Mouse (Mus musculus) granulocyte monocyte progenitor cell, adult 5-6 weeks (primary cell): ENCODE data around the gene Frmd5. TPM values are rescaled to one million over a fixed set of nuclear protein-coding genes. Genes with fewer than 3 reads are reported as not detected.
A peak's percentile ranks its signal among the peaks of the same experiment; 100 is the strongest.
"Not testable (repeated sequence)": the region's sequence is repeated elsewhere in the genome, so short reads cannot be mapped to it uniquely, and the experiment has no call there.

ENCODE experiments used
- ATAC-seq: replicated peaks from 2 replicates; pipeline ENCODE4 v1.8.0; 2016; ENCODE audit warnings: mild to moderate bottlenecking, moderate TSS enrichment, inconsistent platforms; ENCODE audit not compliant: poor library complexity, severe bottlenecking
- total RNA-seq, 2 experiments: library from RNA; stranded (forward) in 1 of 2; stranded (reverse) in 1 of 2; fragments of 200-712, 200-1000 nt in 1 of 2; fragments of >200 nt in 1 of 2; fragmentation: Nextera tagmentation in 1 of 2; gene quantifications; 2 replicates each; pipeline ENCODE4 v1.2.3; 2014 to 2017

The Frmd5 gene
- total RNA-seq, 2 experiments from 2014 or later = not detected

DNA sequence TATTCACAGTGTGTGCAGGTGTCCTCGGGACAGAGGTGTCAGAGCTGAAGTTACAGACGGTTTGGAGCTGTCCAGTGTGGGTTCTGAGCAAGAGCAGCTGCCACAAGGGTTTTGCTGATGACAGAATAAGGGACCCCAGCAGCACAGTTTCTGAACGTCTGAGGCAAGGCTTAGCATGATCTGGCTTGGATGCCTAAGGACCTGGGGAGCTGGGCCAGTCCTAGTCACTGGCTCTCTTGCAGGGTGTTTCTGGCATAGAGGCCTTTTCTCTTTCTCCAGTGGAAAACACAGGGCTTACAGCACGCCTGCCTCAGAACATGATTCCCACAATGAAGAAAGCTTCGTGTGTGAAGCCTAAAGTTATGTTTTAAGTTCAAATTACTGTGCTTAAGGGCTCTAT is 222.2 kb downstream of the Frmd5 start:
- no peak for ATAC-seq

DNA sequence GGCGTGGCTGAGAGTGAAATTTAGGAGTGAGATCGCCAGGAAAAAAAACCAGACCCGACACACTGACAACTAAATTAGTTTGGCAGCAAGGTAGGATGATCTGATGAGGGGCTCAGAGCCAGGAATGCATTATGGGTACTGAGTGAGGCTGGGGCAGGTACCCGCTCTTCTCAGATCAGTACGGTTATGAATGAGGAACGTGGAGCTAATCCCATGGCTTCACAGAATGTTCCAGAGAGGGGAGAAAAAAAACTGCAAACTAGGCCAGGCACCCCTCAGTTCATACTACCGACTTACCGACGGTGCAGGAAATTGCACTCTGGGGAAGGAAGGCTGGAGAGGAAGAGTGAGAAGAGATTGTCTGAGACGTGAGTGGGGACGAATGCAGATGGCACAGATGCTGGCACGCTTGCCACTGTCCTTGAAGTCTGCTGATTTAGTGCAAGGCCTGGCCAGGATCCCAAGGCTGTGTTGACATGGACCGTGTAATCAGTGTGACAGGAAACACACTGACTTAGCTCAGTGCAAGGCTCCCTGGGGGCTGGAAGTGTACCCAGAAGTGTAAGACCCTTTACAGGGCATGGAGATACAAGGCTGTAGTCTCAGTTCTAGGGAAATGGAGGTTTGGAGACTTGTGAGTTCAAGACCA is 223.3 kb downstream of the Frmd5 start:
- ATAC-seq = no peak

DNA sequence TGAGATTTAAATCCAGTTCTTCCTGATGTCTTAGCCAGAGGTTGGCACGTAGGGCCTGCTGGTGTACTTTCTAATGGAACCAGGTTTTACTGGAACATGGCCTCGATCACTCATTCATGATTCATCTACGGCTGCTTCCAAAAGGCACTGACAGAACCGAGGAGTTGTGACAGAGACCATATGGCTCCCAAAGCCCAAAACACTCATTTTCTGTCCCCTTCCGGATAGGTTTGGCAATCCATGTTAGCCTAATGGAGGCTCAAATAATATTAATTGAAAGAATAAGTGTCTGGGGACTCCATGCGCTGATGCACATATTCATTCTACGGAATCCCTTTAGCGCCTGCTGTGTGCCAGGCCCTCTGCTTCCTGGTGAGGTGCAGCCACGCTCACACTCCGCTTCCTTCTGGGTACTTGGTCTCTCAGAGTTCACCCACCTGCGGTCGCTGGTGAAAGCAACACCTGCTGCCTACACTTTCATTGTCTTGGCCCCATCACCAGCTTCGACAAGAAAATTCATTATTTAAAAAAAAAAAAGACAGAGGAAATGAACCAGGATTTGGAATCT is 224.0 kb downstream of the Frmd5 start:
- ATAC-seq = no peak

DNA sequence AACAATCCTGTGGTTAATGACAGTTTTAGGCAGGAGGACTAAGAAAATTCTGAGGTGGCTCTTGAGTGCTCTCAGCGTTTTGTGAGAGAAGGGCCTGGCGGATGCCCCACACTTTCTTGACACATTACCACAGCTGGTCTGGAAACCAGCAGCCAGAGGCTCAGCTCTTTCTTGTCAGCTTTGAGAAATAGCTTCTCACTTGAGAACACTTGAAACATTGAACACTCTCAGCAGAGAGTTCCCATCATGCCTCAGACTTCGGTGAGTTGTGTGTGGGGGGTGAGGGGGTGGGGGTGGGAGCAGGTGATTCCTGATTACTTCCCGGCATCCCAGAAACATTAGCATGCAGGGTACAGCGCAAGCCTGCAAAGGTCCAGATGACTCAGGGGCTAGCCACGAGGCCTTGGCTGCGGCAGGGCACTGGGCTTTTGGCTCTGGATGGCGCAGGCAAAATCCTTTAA is 231.1 kb downstream of the Frmd5 start:
- no peak for ATAC-seq

DNA sequence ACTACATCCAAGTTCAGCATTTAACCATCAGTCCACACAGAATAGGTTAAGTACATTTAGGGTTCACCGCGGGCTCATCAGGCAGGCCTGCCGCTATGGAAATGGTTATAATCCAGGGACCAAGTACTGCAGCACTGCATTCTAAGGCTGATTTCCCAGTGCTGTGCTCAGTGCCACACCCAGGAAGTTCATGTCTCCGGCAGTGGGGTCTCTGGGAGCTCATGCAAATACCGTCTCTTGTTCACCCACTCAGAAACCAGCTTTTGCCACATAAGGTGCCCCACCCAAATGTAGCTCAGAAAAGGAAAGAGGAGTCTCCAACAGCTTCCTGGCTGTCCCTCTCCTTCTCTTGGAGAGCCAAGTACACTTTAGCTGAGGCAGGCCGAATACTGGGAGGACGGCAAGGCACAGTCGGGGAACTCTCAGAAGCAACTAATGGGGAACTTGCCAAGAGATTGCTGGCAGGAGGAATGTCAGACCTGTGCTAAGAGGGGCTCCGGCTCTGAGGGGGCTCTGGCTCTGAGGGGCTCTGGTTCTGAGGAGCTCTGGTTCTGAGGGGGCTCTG is 232.7 kb downstream of the Frmd5 start:
- ATAC-seq = no peak

DNA sequence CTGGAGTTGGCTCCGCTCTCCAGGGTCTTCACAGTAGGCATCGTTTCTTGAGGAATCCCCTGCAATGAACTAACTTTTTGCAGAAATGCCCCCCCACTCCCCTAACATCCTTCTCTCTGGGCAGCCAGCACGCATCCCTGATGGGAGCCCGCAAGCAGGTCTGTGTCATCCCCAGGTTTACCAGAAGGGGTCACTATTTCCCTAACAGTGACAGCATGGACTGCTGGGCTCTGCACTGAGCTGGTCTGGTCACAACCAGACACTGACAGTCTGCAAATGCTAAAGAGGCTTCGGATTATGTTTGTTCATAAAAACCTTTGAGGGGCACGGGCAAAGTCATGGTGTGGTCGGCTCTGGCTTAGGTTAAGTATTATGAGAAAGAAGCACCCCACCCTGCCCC is 235.1 kb downstream of the Frmd5 start:
- peak; percentile 90 for ATAC-seq

DNA sequence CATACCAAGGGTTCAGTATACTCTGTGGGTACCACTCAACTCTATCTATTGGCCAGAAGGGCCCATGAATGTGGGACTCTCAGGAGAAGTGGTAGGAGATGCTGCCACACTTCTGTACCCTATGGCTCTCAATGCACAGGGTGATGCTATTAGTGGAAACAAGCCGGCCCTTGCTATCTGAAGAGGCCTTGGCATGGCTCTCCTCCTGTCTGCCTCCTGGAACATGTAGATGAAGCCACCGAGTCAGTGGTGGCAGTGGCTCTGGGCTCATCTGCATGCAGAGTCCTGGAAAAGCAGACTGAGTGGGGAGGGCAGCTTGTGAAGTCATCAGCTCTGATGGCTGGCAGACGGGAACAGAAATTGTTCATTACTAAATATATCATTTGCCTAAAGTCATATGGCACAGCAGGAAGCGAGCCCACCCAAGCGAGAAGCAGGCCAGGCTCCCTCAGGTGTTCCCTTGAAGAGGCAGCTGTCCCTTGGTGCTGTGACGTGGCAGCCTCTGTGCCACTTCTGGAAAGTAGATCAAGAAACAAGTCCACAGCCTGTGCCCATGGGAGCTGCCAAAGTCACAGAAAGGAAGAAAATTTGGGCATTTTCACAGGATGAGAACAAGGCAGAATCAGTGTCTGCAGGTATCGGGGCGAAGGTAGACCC is 235.8 kb downstream of the Frmd5 start:
- no peak for ATAC-seq

DNA sequence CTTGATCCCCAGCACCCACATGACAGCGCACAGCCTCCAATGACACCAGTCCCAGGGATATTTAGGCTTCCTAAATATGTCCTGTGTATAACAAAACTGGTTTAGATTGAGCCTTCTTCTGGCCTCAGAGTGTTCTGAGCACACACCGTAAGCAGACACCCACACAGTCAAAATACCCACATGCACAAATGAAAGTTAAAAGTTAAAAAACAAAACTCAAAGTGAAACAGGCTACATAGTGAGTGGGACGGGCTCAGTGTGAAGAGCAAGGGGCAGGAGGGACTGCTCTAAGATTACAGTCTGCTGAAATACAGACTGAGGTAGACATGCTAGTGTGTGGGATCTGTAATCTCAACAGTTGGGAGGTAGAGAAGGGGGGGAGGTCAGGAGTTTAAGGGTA is 236.8 kb downstream of the Frmd5 start:
- no peak for ATAC-seq

DNA sequence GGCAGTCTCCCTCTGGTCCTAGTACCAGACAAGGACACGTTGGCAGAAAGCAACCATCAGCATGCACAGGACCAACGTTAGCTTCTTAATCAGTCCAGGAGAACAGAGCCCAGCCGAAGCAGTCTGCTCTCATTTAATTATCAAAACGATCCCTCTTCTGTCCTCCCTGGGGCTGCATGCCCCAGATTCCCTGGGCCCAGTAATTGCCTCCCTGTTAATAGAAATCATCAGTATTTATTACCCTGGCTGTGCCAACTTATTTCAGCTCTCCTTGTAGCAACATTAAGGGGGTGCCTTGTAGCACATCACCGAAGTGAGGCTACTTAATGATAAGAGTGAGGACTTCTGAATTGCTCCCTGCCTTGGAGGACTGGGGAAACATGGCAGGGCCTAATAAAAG is 241.0 kb downstream of the Frmd5 start:
- no peak for ATAC-seq

DNA sequence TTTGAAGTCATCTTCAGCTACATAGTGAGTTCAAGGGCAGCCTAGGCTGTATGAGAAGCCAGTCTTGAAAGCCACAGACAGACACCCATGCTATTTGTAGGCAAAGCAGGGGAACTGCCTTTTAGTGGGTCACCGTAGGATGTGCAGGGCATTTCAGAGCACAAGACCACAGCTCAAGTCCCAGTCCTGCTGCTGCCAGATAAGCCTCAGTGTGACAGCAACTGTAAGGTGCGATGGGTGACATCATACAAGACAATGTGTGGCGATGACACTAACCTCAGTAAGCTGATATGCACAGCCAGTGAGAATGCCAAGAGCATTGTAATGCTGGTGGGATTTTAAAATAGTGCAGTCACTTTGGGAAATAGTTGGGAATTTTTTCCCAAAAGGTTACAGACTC is 243.8 kb downstream of the Frmd5 start:
- no peak for ATAC-seq

DNA sequence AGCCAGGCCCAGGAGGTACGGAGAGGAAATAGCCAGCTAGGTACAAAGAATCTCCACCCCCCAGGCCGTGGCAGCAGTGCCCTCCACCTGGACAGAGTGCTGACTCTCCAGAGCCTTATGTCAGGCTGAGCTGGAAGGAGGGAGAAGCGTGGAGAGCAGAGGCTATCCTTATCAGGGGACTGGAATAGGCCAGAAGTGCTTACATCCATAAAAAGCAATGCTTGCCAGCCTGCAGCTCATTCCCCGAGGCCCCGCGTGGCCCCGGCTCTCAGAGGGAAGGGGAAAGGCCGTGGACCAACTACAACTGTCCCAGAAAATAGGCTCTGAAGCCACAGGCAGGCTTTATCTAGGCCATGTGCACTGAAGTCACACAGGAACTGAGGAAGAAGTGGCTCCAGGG is 255.6 kb downstream of the Frmd5 start:
- no peak for ATAC-seq

DNA sequence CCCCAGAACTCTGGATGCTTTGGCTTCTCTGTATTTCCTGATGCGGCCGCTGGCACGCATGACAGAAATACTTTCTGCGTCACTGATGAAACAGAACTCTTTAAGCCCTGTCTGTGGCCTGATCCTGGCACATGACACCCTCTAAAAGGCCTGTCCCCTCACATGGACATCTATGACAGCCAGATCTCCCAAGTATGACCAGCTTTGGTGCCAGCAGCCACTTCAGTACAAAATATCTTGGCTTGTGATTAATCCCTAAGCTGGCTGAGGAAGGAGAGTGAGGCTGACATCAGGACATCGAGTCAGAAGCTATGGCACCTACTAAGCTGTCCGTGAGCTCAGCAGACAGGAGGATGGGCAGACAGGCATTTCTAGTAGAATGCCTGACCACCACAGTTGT is 257.3 kb downstream of the Frmd5 start:
- ATAC-seq = no peak

DNA sequence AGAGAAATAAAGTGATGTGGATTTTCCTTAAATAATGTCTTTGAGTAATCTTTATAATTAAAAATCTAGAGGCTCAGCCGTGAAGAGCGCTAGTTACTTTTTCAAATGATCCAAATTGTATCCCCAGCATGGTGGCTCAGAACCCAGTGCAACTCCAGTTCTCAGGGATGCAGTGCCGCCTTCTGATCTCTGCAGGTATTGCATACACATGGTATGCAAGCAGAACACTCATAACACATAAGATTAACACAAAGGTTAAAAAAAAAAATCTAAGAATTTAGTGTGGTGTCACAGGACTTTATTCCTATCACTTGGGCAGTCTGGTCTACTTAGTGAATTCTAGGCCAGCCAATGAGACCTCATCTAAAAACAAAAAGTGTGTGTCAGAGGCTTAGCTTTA is 262.1 kb downstream of the Frmd5 start:
- ATAC-seq = no peak

DNA sequence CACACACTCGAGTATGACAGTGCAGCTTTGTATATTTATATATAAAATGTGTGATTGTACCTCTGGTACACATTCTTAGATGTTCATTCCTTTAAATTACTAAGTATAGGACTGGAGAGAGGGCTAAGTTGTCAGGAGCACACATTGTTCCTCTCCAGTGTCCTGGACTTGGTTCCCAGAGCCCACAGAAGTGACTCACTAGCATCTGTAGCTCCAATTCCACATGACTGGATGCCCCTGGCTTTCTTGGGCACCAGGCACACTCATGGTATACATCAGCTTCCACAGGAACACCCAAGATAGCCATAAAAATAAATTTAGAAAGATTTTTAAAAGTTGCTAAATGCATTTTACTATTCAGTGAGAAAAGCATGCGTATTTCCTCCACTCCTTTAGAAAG is 281.8 kb downstream of the Frmd5 start:
- ATAC-seq = no peak

DNA sequence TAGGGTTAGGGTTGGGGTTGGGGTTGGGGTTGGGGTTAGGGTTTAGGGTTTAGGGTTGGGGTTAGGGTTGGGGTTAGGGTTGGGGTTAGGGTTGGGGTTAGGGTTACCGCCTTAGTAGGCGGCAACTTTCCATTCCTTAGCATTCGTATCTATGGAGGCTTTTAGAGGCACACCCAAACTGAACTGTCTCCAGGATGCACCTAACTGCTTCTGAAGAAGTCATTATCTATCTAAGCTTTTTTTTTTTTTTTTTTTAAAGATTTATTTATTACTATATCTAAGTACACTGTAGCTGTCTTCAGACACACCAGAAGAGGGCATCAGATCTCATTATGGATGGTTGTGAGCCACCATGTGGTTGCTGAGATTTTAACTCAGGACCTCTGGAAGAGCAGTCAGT is 284.1 kb downstream of the Frmd5 start:
- not testable (repeated sequence) for ATAC-seq

DNA sequence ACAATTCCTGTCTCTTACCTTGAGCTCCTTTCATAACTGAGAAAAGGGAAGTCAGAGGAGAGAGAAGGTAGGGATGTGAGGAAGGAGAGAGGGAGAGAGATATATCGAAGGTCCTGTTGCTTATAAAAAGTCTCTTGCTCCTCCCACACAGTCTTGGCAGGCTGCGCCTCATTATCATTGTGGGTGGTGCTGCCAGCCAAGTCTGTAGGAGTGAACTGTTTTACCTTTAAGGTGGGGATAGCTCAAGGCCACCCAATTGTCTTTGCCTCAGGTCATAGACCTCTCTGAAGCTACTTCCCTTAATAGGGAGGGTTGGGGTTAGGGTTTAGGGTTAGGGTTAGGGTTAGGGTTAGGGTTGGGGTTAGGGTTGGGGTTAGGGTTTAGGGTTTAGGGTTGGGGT is 284.9 kb downstream of the Frmd5 start:
- ATAC-seq = no peak

DNA sequence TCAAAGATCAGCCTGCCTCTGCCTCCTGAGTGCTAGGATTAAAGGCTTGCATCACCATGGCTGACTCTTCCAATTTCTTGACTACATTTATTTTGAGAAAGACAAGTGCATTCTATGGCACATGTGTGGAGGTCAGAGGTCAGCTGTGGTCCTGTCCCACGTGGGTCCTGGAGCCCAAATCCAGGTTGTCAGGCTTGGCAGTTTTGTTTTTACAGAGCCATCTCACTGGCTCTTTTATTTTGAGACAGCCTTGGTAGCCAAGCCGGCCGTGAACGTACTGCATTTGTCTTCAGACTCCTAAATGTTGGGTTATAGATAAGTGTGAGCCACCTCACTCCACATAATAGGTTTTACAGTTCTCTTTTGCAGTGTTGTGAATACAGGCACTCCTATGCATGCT is 288.2 kb downstream of the Frmd5 start:
- not testable (repeated sequence) for ATAC-seq

DNA sequence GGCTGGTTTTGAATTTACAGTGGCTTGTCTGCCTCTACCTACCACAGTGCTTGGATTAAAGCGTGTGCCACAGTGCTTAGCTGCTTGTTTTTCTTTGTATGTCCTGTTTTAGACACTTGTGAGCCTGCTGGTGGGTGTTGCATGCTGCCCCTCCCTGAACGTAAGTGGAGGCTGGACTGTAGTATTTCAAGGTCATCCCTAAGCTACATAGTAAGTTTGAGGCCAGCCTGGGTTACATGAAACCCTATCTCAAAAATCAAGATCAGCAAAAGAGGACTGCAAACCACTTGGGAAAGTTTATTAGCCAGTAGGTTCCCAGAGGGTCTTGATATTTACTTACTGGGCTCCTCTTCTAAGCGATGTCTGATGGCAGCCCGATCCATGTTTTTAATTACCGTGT is 288.8 kb downstream of the Frmd5 start:
- ATAC-seq = no peak

DNA sequence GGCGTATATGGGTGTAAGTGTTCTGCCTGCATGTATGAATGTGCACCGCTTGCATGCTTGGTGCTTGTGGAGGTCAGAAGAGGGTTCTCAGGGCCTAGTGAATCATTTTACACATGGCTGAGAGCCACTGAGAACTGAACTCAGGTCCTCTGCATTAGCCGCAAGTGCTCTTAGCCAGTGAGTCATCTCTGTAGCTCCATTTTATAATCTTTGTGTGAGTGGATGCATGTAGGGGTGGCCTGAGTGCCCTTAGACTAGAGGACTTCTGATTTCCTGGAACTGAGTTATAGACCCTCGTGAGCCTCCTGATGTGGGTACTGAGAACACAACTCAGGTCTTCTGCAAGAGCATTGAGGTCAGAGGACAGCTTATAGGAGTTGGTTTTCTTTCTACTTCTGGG is 292.7 kb downstream of the Frmd5 start:
- no peak for ATAC-seq

DNA sequence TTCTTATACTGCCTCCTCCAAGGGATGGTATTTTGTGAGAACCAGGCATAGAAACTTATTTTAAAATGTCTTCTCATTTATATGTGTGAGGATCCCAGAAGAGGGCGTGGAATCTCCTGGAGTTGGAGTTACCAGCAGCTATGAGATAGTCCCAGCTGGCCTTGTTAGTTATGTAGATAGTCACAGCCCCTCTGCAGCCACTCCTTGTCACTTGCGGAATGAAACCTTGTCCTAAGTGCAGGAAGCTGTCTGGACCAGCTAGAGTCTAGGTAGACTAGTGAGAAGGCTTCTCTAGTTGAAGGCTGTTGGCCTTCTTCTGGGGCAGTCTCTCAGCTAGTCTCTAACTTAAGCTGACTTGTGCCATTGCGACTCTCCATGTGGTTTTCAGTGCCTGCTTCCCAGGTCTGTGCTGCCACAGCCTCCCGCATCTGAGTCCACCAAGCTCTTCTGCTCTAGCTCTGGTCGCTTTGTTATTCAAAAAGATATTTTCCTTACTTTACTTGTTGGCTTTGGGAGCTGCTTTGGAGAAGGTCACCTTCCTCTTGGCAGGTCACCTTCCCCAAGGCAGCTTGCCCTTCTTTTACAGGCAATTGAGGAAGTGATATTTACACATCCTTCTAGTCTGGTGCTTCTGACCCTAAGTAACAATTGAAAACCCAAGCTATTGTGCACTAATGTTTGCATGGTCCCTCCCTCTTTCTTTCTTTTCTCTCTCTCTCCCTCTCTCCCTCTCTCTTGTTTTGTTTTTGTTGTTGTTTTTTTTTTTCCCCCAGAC is 293.7 kb downstream of the Frmd5 start:
- peak; percentile 61; the same call in 1 of the 2 replicates for ATAC-seq

DNA sequence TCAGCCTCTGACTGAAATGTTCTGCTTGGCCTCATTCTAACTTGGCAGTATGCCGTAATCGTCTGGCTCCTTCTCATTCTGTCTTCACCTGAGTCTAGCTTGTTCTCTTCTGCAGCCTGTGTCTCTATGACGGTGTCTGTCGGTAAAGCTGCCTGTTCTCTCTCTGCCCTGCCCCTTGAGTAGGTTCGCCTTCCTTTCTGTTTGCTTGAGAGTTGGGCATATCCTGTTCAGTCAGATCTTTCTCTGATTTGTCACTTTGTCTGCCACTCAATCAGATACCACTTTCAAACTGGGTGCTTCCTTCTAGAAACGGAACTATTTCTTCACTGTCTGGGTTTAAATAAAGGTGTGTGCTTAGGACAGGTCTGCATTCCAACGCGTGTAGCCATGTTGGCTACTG is 295.5 kb downstream of the Frmd5 start:
- ATAC-seq = no peak
